Mouse (Mus musculus) urinary bladder, postnatal 36 days (tissue): Measurements from ENCODE around the gene Ttll1.
"Not testable (repeated sequence)": the region's sequence is repeated elsewhere in the genome, so short reads cannot be mapped to it uniquely, and the experiment has no call there.

Source experiments
- DNase-seq, 2 experiments: peaks; one replicate each; pipeline ENCODE4 v3.0.0; 2022; ENCODE audit warnings: low spot score in 2 of 2, mixed read lengths in 1 of 2

Ttll1 gene

DNA sequence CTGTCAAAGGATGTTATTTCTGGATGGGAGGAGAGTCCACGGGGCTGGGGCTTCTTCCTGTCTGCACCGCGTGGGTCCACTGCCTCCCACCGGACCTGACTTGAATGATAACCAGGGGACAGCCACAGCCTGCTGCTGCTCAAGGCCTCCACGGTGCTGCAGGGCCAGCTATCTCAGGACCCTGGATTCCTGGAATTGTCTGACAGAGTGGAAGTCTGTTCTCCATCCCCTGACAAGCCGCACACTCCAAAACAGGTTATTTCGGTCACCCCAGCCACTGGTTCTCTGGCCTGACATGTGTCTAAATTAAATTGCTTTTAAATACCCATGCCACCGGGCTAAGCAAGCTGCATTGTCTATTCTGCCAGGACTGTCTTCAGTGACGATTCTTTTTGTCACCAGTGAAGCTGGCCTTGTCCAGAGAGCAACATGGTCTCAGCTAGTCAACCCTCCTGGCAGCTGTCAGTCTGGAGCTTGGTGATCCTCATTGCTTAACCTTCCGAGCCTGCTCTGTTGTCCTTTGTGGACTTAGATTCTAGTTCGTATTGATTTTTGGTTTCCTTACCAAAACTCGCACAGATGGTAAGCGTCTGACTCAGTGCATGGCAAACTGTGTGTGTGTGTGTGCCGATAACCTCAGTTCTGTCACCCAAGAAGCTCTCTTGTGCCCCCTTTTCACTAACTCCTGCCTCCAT, 13.1 kb upstream of the Ttll1 start:
- no peak for DNase-seq

DNA sequence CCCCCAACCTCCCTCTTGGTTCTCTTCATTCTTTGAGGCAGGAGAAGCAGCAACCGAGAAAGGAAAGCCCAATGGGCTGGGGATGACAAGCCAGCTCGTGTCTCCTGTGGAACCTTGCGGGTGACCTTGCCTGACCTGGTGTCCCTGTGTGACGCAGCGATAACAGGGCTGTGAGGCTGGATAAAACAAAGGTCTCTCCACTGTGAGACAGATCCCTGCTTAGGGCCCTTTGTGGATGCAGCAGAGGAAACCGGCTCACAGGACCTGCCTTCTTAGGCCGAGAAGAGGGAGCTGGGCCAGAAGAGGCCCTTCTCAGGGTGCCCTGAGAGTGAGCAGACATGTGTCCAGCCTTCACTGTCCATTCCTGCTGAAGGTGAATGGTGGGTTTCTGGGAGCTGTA, 12.5 kb upstream of the Ttll1 start:
- DNase-seq, result no peak

DNA sequence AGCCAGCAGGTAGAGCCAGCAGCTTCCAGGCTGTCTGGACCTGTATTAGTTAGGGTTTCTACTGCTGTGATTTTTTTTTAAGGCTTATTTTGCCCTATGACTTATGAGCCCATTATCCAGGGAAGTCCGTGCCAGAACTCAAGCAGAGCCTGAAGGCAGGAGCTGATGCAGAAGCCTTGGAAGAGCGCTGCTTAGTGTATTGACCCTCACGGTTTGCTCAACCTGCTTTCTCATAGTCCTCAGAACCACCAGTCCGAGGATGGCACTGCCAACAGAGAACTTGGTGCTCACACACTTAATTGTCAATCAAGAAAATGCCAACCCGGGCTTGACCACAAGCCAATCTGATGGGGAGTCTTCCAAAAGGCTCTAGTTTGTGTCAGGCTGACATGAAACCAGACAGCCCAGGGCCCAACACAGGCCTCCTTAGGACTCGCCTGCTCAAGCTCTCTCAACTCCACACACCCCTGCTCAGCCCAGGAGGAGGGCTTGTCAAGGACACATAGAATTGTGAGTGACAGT, 10.2 kb upstream of the Ttll1 start:
- no peak for DNase-seq

DNA sequence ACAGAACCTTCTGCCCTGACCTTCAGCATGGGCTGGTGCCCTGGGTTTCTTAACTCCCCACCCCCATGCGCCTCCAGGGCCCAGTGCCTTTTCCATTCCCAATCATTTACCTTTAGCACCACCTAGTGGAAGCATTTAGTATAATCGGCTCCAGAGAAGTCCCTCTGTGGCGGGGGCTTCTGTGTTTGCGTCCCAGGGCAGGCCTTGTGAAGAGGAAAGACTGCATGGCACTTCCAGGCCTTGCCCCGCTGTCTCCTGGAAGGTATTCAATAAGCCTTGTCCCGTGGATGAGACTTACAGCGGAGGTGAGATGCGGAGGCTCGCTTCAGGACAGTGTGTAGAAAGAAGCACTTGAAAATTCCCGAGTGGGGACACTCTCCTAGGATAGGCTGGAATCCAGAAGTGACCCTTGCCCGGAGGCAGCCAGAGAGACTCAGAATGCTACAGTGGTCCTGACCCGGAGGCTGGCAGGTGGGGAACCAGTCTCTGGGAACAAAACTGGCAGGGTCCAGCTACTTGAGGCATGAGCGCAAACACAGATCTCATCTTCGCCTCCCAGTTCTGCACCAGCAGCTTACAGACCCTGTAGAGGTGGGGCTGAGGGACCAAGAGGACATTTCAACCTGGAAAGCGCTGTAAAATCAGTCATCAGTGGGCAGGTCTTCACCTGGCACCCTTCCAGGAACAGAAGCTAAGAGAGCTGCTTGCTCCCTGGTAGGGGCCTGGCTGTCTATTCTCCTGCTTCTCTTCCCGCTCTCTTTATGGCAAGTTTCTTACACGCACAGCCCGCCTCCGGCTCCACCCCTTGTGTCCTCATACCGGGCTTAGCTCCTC, 7.7 kb upstream of the Ttll1 start:
- DNase-seq, result peak; percentile 35 to 54

DNA sequence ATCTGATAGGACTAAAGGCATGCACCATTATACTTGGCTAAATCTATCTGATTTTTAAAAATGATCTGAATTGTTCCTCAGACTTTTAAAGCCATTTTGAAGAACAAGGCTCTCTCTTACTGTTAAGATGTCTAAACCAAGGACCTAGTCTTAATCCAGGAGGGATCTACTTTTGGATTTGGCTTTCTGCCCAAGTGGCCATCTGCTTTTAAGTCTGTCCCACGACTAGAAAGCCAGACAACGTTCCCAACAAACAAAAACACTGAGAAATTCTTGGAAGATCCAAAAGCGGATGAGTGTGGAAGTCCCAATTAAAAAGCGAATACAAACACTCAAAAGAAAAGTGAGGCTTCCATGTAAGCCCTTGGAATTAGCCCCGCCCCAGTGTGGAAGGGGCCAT, 4.3 kb upstream of the Ttll1 start:
- DNase-seq, result no peak

DNA sequence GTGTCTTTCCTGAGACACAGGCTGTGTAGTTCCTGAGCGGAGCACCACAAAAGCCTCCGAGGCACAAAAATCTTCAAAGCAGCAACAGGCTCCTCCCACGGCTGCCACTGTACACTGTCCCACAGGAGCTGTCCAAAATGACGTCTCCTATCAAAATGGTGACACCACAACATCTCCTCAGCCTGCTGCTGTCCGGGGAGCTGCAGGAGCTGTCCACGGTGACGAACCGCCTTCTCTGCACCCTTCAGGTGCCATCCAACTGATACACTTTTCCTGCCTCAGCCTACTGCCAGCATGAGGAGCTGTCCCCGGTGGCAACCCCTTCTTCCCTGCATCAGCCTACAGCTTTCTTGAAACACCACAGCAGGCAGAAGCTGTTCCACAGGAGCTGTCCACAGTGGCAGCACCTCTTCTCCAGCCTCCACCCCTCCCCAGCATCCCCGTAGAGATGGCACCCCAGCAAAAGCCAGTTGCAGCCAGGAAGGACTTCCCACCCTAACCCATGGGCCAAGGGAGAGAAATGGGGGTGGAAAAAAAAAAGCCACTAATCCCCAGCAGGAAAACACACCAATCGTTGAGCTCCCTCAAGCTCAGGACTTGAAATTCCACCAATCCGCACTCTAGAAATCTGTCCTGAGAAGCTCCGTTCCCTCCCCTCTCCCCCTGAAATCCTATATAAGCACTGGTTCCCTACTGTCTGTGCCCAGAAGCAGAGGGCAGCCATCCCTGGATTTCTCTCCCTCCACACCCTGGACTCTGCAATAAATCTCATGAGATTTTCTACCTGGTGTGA, 2.0 kb upstream of the Ttll1 start:
- DNase-seq, result no peak

DNA sequence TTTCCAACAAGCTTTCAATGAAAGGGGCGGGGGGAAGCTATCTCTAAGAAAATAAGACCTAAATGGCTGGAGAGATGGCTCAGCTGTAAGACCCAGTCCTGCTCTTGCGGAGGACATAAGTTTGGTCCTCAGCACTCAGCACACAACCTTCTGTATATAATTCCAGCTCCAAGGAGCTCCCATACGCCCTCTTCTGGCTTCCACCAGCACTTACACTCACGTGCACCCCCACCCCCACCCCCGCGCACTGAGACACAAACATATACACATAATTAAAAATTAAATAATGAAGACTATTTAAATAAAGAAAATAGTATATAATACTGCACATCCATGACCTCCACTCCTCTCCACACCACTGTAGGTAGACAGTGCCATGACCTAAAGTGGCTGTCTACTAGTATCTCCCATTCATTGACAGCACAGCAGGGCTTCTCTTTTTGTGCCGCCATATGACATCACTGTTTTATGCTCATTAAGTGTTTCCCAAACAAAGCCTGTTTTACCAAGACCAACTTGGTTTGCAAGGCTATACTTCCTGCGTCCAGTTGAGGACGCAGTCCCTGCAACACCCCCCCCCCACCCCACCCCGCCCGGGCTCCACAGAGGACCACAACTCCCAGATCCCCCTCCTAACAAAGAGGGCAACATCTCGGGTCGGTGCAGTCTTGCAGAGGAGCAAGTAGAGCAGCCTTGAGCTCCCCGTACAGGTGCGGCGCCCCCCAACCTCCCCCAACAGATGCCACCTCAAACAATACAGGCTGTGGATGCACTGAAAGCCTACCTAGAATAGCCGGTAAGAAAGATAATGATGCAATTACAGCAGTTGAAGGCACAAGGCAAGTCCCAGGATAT, 516 bp downstream of the Ttll1 start:
- DNase-seq, result no peak

DNA sequence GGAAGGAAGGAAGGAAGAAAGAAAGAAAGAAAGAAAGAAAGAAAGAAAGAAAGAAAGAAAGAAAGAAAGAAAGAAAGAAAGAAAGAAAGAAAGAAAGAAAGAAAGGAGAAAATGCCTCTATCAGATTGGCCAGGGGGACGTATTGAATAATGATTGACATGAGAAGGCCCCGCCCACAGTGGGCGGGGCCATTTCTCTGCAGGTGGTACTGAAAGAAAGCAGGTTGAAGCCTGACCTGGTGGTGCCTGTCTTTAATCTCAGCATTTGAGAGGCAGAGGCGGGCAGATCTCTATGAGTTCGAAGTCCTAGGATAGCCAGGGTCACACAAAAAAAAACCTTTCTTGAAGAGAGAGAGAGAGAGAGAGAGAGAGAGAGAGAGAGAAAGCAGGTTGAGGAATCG, 9.2 kb downstream of the Ttll1 start:
- not testable (repeated sequence) for DNase-seq

DNA sequence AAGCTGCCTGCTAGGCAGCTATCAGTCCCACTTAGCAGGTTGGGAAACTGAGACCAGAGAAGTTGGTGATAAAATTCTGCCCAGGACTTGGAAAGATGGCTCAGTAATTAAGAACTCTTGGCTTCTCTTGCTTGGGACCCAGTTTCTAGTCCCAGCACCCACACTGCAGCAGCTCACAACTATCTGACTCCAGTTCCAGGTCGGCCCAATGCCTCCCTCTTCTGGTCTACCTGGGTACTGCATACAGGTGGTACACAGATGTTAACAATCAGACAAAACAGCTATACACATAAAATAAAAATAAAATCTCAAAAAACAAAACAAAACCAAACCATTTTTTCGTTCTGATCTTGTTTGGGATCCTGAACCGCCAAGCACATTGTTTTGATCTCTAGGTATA, 10.3 kb downstream of the Ttll1 start:
- DNase-seq, result no peak

DNA sequence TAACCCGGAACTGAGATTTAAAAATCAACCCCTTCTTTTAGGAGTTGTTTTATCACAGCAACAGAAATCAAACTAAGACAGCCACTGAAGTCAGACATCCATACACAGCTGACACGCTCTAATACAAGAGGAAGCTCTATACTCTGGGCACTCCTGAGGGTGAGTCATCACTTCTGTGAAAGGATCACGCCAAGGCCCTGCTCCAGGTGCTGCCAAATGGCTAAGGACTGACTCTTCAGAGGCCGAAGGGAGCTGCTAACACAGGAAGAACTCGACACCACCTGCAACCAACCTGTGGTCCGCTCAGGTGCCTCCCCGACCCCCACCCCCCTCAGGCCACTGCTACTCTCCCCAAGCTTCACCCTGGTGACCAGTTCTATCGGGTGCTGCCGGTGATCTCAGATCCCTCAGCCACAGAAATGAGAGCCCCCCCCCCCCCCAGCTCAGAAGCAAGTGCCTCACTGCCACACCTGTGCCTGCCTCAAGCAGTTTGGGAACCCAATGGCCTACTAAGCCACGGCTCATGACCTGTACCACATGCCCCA, 11.4 kb downstream of the Ttll1 start:
- DNase-seq, result no peak

DNA sequence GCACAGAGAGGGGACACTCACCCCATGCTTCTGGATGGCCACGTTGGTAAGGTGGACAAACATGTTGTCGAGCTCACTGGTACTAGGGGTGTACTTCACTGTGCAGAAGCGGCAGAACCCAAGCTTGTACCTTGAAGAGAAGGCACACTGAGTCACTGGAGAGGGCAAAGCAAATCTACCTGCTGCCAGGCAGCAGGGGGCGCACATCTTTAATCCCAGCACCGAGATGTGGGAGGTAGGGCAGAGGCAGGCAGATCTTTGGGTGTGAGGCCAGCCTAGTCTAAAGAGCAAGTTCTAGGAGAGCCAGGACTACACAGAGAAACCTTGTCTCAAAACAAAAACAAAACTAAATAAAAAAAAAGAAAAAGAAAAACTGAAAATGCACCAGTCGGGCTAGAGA, 13.4 kb downstream of the Ttll1 start:
- no peak for DNase-seq

DNA sequence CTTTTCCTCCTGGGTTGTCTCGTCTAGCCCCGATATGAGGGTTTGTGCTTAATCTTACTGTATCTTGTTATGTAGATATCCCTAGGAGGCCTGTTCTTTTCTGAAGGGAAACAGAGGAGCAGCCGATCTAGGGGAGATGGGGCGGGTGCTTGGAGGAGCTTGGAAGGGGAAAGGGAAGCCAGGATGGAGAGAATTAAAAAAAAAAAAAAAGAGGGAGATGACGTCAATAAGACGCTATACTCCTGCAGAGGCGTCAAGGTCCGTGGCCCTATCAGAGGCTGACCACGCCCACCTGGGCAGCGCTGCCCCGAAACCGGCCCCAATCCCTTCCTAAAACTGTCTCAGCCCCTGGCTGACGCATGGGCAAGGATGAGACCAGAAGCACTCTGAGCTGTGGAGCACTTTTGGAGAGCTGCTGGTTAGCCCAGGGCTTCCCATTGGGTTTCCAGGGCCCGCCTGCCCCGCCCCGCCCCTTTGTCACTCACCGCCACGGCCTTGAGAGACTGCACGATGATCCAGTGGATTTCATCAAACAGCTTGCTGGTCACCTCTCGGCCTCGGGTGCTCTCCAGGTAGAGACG, 14.8 kb downstream of the Ttll1 start:
- DNase-seq, result no peak

DNA sequence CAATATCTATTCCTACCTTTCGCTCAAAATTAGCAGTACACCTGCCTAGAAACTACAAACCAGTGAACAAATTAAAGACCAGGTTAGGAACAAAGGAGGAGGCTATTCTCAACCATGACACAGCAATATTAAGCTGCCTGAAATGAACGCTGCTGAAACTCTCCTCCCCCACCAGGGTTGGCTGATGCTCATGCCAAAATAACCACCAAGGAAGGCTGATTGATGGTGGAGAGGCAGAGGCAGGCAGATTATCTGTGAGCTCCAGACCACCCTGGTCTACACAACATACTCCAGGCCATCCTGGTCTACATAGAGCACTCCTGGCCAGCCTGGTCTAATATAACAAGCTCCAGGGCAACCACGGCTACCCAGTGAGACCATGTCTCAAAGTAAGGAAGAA, 15.5 kb downstream of the Ttll1 start:
- no peak for DNase-seq

DNA sequence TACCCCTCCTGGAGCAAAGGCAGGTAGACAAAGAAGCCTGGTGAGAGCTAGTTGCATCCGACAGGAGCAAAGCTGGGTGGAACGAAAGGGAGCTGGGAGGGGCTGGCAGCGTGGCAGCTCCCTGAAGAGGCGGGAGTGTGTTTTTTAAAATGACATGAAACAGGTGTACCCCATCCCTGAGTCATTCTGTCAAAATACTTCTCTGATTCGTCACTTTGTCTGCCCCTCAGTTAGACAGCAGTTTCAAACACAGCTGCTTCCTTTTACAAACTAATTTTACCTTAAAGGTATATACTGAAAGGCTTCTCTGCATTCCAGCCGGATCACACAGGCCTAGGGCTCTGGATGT, 16.1 kb downstream of the Ttll1 start:
- no peak for DNase-seq

DNA sequence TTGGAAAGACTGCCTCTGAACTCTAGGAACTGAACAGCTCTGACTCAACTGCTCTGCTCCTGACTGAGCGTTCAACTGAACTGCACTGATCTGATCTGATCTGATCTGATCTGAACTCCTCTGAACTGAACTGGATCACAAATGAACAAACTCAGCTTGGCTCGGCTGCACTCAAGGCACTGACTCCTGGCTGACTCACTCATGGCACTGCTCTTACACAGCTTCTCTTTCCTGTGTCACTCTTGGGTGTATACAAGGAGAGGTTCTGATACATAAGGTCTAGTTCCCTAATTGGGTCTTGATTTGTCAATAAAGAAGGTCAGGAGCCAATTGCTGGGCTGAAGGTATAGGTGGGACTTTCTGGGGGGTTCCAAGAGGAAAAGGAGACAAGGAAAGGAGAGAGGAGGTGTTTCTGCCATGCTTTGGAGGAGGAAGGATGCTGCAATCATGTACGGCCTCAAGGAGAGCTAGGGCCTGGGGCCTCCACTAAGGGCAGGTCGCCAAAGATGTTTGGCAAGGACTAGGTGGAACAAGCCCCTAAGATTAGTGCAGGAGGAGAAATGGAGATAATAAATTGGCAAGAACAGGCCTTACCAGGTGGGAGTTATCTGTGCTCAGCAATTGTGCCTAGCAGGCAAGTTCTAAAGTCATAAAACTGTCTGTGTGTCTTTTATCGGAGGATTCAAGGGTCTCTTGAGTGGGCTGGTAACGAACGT, 16.7 kb downstream of the Ttll1 start:
- no peak for DNase-seq

DNA sequence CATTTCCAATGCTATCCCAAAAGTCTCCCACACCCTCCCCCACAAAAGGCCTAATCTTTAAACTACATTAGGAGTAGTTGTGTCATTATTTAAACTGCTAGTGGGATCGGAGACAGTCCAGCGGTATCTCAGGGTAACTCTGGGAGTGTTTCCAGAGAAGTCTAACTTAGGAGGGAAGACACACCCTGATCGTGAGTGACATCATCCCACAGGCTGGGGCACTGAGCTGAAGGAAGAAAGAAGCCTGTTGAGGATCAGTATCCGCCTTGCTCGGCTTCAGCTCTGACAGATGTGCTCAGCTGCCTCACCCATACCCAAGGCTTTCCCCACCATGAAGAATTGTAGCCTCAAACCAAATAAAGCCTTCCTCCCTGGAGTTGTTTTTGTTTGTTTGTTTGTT, 18.8 kb downstream of the Ttll1 start:
- no peak for DNase-seq

DNA sequence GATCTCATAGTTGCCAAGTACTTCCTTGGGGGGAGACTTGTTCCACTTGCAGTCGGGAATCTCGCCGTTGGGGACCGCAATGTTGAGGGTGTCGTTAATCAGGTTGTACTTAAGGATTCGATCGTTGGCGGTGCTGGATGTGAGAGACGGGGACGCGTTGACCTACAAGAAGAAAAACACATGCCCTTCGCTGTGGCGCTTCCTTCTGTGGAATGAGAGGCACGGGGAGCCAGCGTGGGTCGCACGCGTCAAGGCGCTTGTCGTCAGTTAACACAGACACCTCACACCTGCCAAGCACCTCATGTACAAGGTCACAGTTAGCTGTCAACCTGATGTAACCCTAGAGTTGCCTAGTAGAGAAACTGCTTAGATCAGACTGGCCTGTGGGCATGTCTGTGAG, 21.2 kb downstream of the Ttll1 start:
- no peak for DNase-seq

DNA sequence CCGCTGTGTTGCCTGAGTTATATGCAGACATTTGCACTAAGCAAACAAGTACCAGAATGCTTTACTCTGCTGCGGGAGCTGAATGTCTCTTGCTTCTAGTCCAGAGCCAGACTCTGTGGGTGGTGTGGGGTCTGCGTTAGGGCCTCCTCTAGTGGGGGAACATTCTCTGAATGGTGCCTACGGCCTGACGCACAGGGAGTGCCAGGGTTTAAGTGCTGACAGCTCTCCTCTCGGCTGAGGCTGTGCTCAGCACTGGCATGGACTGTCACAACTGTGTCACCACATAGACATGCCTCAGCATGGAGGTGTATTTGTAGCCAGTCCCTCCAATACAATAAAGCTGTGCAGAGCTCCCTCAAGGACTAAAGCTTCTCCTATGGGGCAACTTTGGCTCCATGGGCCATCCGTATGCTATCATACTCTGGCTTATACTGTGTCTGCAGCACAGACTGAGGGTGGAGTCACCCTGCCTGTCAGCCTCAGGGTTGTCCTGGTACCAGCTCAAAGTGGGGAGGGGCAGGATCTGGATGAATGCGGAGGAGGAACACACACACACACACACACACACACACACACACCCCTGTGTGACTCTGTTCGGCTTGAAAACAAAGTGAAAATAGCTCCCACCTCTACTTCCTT, 23.1 kb downstream of the Ttll1 start:
- DNase-seq, result no peak

DNA sequence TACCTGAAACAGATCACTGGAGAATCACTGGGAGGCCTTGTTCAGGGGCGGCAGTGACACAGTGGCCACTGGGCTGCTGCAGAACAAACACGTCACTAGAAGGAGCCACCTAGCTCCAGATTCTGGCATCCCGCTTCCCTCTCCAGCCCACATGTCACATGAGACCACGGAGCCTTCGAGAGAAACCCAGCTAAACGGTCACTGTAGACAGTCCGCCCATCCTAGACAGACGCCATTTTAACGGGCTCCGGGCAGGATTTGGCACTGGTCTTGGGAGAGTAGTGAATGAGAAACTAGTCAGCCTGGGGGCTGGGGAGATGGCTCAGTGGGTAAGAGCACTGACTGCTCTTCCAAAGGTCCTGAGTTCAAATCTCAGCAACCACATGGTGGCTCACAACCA, 26.4 kb downstream of the Ttll1 start:
- DNase-seq, result no peak

DNA sequence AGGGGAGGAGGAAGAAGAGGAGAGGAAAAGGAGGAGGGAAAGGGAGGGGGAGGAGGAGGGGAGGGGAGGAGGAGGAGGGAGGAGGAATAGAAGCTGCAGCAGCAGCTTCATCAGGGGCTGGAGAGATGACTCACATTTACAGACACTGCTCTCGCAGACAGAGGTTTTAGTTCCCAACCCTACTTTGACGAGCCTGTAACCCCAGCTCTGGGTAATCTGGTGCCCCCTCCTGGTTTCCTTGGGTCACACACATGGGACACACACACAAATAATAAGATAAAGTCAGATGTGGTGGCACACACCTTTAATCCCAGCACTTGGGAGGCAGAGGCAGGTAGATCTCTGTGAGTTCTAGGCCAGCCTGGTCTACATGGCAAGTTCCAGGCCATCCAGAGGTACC, 27.2 kb downstream of the Ttll1 start:
- no peak for DNase-seq
